Mouse (Mus musculus): ENCODE measurements around the gene Plcd3.

DNA sequence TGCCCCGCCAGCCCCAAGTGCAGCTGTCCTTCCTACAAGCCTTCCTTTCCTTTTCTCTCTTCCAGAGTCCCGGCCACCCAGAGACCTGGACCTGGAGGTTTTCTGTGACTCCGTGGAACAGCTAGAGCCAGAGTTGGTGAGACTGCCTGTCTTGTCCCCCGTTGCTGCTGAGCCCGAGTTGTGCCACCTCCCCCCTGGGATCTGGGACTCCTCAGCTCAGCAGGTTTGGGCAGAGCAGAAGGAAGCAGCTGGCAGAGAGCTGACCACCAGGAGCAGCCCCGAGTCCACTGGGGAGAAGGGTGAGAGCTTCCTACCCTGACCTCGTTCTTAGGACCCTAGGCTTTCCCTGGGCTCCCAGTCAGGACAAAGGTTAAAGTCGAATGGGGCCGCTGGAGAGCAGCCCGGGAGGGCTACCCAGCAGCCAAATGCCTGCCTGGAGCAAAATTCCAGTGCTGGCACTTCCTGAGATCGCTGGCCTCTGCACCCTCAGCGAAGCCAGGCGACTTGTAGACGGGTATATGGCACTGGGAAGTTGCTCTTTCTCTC is 3.8 kb upstream of the Plcd3 start:
- TF ChIP-seq CTCF (IDR thresholded peaks at IDR 0.05) (no peak), EP300 (IDR thresholded peaks at IDR 0.05) (no peak)
